In the genomic region with DNA sequence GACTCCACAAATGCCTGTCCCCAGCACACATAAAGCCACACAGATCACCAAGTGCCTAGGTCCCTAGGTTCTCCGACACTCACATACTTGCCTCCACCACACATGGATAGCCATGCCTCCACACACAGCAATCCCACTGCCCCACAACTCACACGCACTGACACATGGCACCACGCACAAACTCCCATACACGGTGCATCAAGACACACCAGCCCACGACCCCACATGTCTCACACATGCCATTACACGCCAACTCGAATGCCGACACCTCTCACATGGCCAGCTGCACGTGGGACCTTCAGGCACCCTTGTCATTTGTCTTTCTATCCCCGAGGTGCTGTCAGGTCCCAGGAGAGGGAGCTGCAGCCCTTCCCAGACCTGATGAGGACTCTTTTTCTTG, we compare ENCODE assay signal across 25 mouse cellular contexts. TPM values are rescaled to one million over a fixed set of nuclear protein-coding genes. Genes with fewer than 3 reads are reported as not detected.
A peak's percentile ranks its signal among the peaks of the same experiment; 100 is the strongest.
DNase-seq lines count a peak whose midpoint lies in the region; ATAC-seq and TF ChIP-seq lines count a peak whose summit lies in the region.
"Had no signal": no experiment of that assay in that cellular context is flagged by ENCODE, and none has a peak within 500 bp of the region (broad histone marks: within the 10 kb centered on the region; RNA-seq: fewer than 3 reads in every experiment).

No protein-coding gene starts in this region.

- peak overlapping the region; percentile 90 for H3K4me2 ChIP-seq in midbrain, postnatal 0 days (ENCODE audit: low read depth, low read length, poor library complexity, severe bottlenecking)
- H3K4me2 ChIP-seq in midbrain, embryonic 11.5 days: no peak overlapping the region
- H3K4me2 ChIP-seq in hindbrain, embryonic 14.5 days (replicated peaks): peak overlapping the region; percentile 91
- H3K4me2 ChIP-seq in neural tube, embryonic 15.5 days: peak overlapping the region; percentile 93

- DNase-seq in layer of hippocampus, adult 2 months (ENCODE audit: low spot score in 2 of 2): peak in 1 of 2 experiments; percentile 58
- DNase-seq in layer of hippocampus, postnatal 25 days (ENCODE audit: extremely low spot score in 1 of 2, low spot score in 1 of 2): no peak
- no peak for DNase-seq in midbrain, postnatal 0 days (ENCODE audit: low spot score)
- no peak for DNase-seq in midbrain, embryonic 11.5 days (ENCODE audit: low spot score, missing footprints)
- DNase-seq in hindbrain, embryonic 14.5 days (ENCODE audit: low spot score): no peak
- DNase-seq in cerebellum, adult 11 months: no peak
- DNase-seq: adrenal gland, adult 8-10 months; cerebellum, adult 8-10 months; gastrocnemius, postnatal 36 days; heart, adult 2 months; kidney, adult 2 months; lung, adult 18-20 months; lung, postnatal 10 days; retina, postnatal 1 day had no signal

- 0 out of 2 replicates have a peak, but pooled peaks cover 5% of the 10 kb centered on the region for H3K4me1 ChIP-seq in midbrain, postnatal 0 days (ENCODE audit: insufficient read depth, low read length)
- peaks cover 10% of the 10 kb centered on the region for H3K4me1 ChIP-seq in midbrain, embryonic 11.5 days (ENCODE audit: control insufficient read depth, insufficient read depth, low read length)
- H3K4me1 ChIP-seq in hindbrain, embryonic 14.5 days (replicated peaks; ENCODE audit: control insufficient read depth, insufficient read depth, low read length): peaks cover 24% of the 10 kb centered on the region
- H3K4me1 ChIP-seq in neural tube, embryonic 15.5 days: peaks cover 36% of the 10 kb centered on the region

- peaks cover 3% of the 10 kb centered on the region; the same call in 1 of the 2 replicates for H3K27me3 ChIP-seq in midbrain, postnatal 0 days (ENCODE audit: insufficient read depth, low read length)
- H3K27me3 ChIP-seq in midbrain, embryonic 11.5 days (ENCODE audit: control insufficient read depth, insufficient read depth, low read length): peaks cover 31% of the 10 kb centered on the region
- H3K27me3 ChIP-seq in hindbrain, embryonic 14.5 days (ENCODE audit: control insufficient read depth, insufficient read depth, low read length): peaks cover 33% of the 10 kb centered on the region; the same call in 1 of the 2 replicates
- peaks cover 26% of the 10 kb centered on the region for H3K27me3 ChIP-seq in neural tube, embryonic 15.5 days (replicated peaks)

- ATAC-seq in midbrain, postnatal 0 days (ENCODE audit: low FRiP score): no peak
- ATAC-seq in midbrain, embryonic 11.5 days (ENCODE audit: low FRiP score): no peak
- no peak for ATAC-seq in hindbrain, embryonic 14.5 days (ENCODE audit: low FRiP score)
- ATAC-seq in neural tube, embryonic 15.5 days (ENCODE audit: low FRiP score): no peak

- peak overlapping the region; percentile 94 for H3K27ac ChIP-seq in layer of hippocampus, adult 2 months
- no peak overlapping the region for H3K27ac ChIP-seq in midbrain, postnatal 0 days (ENCODE audit: low read depth, low read length)
- no peak overlapping the region for H3K27ac ChIP-seq in midbrain, embryonic 11.5 days (ENCODE audit: low read depth, low read length)
- no peak overlapping the region for H3K27ac ChIP-seq in hindbrain, embryonic 14.5 days
- H3K27ac ChIP-seq in neural tube, embryonic 15.5 days (replicated peaks): no peak overlapping the region
- H3K27ac ChIP-seq: embryonic facial prominence, embryonic 10.5 days; heart, adult 2 months; kidney, postnatal 0 days had no signal

- H3K9ac ChIP-seq in midbrain, postnatal 0 days (replicated peaks; ENCODE audit: low read length, poor library complexity, severe bottlenecking): peak overlapping the region; percentile 88; the same call in 1 of the 2 replicates
- no peak overlapping the region for H3K9ac ChIP-seq in midbrain, embryonic 11.5 days (ENCODE audit: low read length)
- no peak overlapping the region for H3K9ac ChIP-seq in hindbrain, embryonic 14.5 days
- H3K9ac ChIP-seq in neural tube, embryonic 15.5 days (replicated peaks): no peak overlapping the region

- peak; percentile 44 for TF ChIP-seq CTCF in layer of hippocampus, adult 2 months (conservative IDR thresholded peaks at IDR 0.05)
- TF ChIP-seq CTCF in midbrain, postnatal 0 days (IDR thresholded peaks at IDR 0.05): no peak

- H3K9me3 ChIP-seq in midbrain, postnatal 0 days (ENCODE audit: low read length): no peaks in the 10 kb centered on the region
- H3K9me3 ChIP-seq in midbrain, embryonic 11.5 days (ENCODE audit: control insufficient read depth, low read length): no peaks in the 10 kb centered on the region
- no peaks in the 10 kb centered on the region for H3K9me3 ChIP-seq in hindbrain, embryonic 14.5 days (ENCODE audit: control insufficient read depth, low read length)
- H3K9me3 ChIP-seq in neural tube, embryonic 15.5 days (replicated peaks): no peaks in the 10 kb centered on the region
- H3K9me3 ChIP-seq: embryonic facial prominence, embryonic 10.5 days had no signal

- H3K4me3 ChIP-seq in layer of hippocampus, adult 2 months: peak overlapping the region; percentile 84
- peak overlapping the region; percentile 68 for H3K4me3 ChIP-seq in midbrain, postnatal 0 days (ENCODE audit: low read depth, low read length)
- no peak overlapping the region for H3K4me3 ChIP-seq in midbrain, embryonic 11.5 days (ENCODE audit: low read depth, low read length)
- H3K4me3 ChIP-seq in hindbrain, embryonic 14.5 days (replicated peaks; ENCODE audit: low read length): no peak overlapping the region; the same call in 1 of the 2 replicates
- peak overlapping the region; percentile 57 for H3K4me3 ChIP-seq in neural tube, embryonic 15.5 days (replicated peaks)
- H3K4me3 ChIP-seq: heart, adult 2 months had no signal

- no peaks in the 10 kb centered on the region for H3K36me3 ChIP-seq in midbrain, postnatal 0 days (ENCODE audit: insufficient read depth, low read length)
- H3K36me3 ChIP-seq in midbrain, embryonic 11.5 days (ENCODE audit: control insufficient read depth, insufficient read depth, low read length): no peaks in the 10 kb centered on the region
- no peaks in the 10 kb centered on the region for H3K36me3 ChIP-seq in hindbrain, embryonic 14.5 days (replicated peaks; ENCODE audit: control insufficient read depth, insufficient read depth)
- H3K36me3 ChIP-seq in neural tube, embryonic 15.5 days: no peaks in the 10 kb centered on the region
- H3K36me3 ChIP-seq: embryonic facial prominence, embryonic 10.5 days had no signal

- WGBS in midbrain, postnatal 0 days: 75% methylated on average over 10 of the region's 10 CpGs
- 80% methylated on average over 10 of the region's 10 CpGs for WGBS in midbrain, embryonic 11.5 days
- WGBS in hindbrain, embryonic 14.5 days: 73% methylated on average over 10 of the region's 10 CpGs
- WGBS in neural tube, embryonic 15.5 days: 73% methylated on average over 10 of the region's 10 CpGs

RNA-seq across cellular contexts. Expression of a gene that starts 2.1 kb away (rescaled TPM):
- 1,000 to 10,000 TPM; 2,418 to 2,601 TPM for total RNA-seq in layer of hippocampus, adult 2 months (2021)
- total RNA-seq in layer of hippocampus, postnatal 25 days (2021): 1,000 to 10,000 TPM; 2,567 to 2,613 TPM
- total RNA-seq in midbrain, postnatal 0 days (2014; rRNA removed): 282 and 292 TPM in 2 replicates
- 217 and 238 TPM in 2 replicates for polyA plus RNA-seq in midbrain, postnatal 0 days (2015; fragmentation: Nextera tagmentation; extraction: Ambion mirVana)
- 2.0 and 2.3 TPM in 2 replicates for polyA plus RNA-seq in midbrain, embryonic 11.5 days (2014; fragmentation: Nextera tagmentation; extraction: Ambion mirVana)
- 56.2 and 68.7 TPM in 2 replicates for polyA plus RNA-seq in hindbrain, embryonic 14.5 days (2014; fragmentation: Nextera tagmentation; extraction: Ambion mirVana)
- polyA plus RNA-seq in neural tube, embryonic 15.5 days (2015; fragmentation: Nextera tagmentation; extraction: Ambion mirVana): 129 and 143 TPM in 2 replicates
- total RNA-seq: gastrocnemius, postnatal 36 days; heart, postnatal 25 days had no signal
- polyA plus RNA-seq: C2C12; spleen, adult 2 months had no signal

RNA-seq across cellular contexts. Expression of a gene that starts 14.4 kb away (rescaled TPM):
- not detected for total RNA-seq in layer of hippocampus, adult 2 months (2021)
- total RNA-seq in layer of hippocampus, postnatal 25 days (2021): not detected
- 0.99 TPM in 1 of 2 replicates, not detected in the other for total RNA-seq in midbrain, postnatal 0 days (2014; rRNA removed)
- 0.21 TPM in 1 of 2 replicates, not detected in the other for polyA plus RNA-seq in midbrain, postnatal 0 days (2015; fragmentation: Nextera tagmentation; extraction: Ambion mirVana)
- 0.20 and 0.43 TPM in 2 replicates for polyA plus RNA-seq in midbrain, embryonic 11.5 days (2014; fragmentation: Nextera tagmentation; extraction: Ambion mirVana)
- polyA plus RNA-seq in hindbrain, embryonic 14.5 days (2014; fragmentation: Nextera tagmentation; extraction: Ambion mirVana): 0.33 TPM in 1 of 2 replicates, not detected in the other
- 3.3 TPM in 1 of 2 replicates, not detected in the other for polyA plus RNA-seq in neural tube, embryonic 15.5 days (2015; fragmentation: Nextera tagmentation; extraction: Ambion mirVana)
- total RNA-seq: adrenal gland, adult 8-10 months; gastrocnemius, postnatal 36 days; heart, adult 2 months; heart, postnatal 25 days; layer of hippocampus, postnatal 10 days; left cerebral cortex, postnatal 10 days; liver, adult 2 months; MEL had no signal
- polyA plus RNA-seq: heart, embryonic 14.5 days had no signal

RNA-seq across cellular contexts. Expression of a gene that starts 17.1 kb away (rescaled TPM):
- total RNA-seq in layer of hippocampus, adult 2 months (2021): 10 to 100 TPM; 77.5 to 78.6 TPM
- 10 to 100 TPM; 85.1 to 86.0 TPM for total RNA-seq in layer of hippocampus, postnatal 25 days (2021)
- 22.5 and 36.3 TPM in 2 replicates for total RNA-seq in midbrain, postnatal 0 days (2014; rRNA removed)
- polyA plus RNA-seq in midbrain, postnatal 0 days (2015; fragmentation: Nextera tagmentation; extraction: Ambion mirVana): 14.6 and 16.1 TPM in 2 replicates
- 0.95 and 1.5 TPM in 2 replicates for polyA plus RNA-seq in midbrain, embryonic 11.5 days (2014; fragmentation: Nextera tagmentation; extraction: Ambion mirVana)
- polyA plus RNA-seq in hindbrain, embryonic 14.5 days (2014; fragmentation: Nextera tagmentation; extraction: Ambion mirVana): 14.5 and 15.4 TPM in 2 replicates
- polyA plus RNA-seq in neural tube, embryonic 15.5 days (2015; fragmentation: Nextera tagmentation; extraction: Ambion mirVana): 27.0 and 34.9 TPM in 2 replicates

Comparison
In these comparisons a context has a peak if more than half of its experiments do, and no peak if none do; other contexts are left out.
1. H3K4me3 ChIP-seq: peak in layer of hippocampus, adult 2 months (single experiment), midbrain, postnatal 0 days (single experiment) and neural tube, embryonic 15.5 days (single experiment); none in midbrain, embryonic 11.5 days (single experiment) and hindbrain, embryonic 14.5 days (single experiment).
2. RNA of a gene that starts 2.1 kb away (polyA plus RNA-seq): 217 to 238 TPM in midbrain, postnatal 0 days, 129 to 143 TPM in neural tube, embryonic 15.5 days and 56.2 to 68.7 TPM in hindbrain, embryonic 14.5 days; 2.0 to 2.3 TPM in midbrain, embryonic 11.5 days; every median in the first group is over 10 times any median in the second.